In genomic region chr12:86715401-86715800, GRCm38 (mm10) we compare ENCODE assay signal across 8 mouse cellular contexts. TPM values are rescaled to one million over a fixed set of nuclear protein-coding genes. Genes with fewer than 3 reads are reported as not detected.
DNase-seq lines count a peak whose midpoint lies in the region; ATAC-seq lines count a peak whose summit lies in the region.

No protein-coding gene starts in this region.

- H3K27me3 ChIP-seq in kidney, embryonic 16.5 days (ENCODE audit: insufficient read depth, low read length) = no peaks in the 10 kb centered on the region
- no peaks in the 10 kb centered on the region for H3K27me3 ChIP-seq in neural tube, embryonic 11.5 days (ENCODE audit: control insufficient read depth, insufficient read depth, low read length)

- H3K4me3 ChIP-seq in kidney, embryonic 16.5 days (ENCODE audit: low read length) = no peak overlapping the region
- H3K4me3 ChIP-seq in neural tube, embryonic 11.5 days (ENCODE audit: low read depth, low read length) = no peak overlapping the region

- H3K4me2 ChIP-seq in kidney, embryonic 16.5 days (replicated peaks; ENCODE audit: low read depth, low read length) = no peak overlapping the region
- no peak overlapping the region for H3K4me2 ChIP-seq in neural tube, embryonic 11.5 days (ENCODE audit: low read depth)

- intact Hi-C loops in heart, postnatal 14 days (cut with DNase I) = no loop called here
- intact Hi-C loops in left cerebral cortex, postnatal 14 days (cut with DNase I) = no loop called here

- H3K9ac ChIP-seq in kidney, embryonic 16.5 days (replicated peaks; ENCODE audit: low read length) = no peak overlapping the region
- H3K9ac ChIP-seq in neural tube, embryonic 11.5 days (ENCODE audit: low read length) = no peak overlapping the region

- no peak overlapping the region for H3K27ac ChIP-seq in kidney, embryonic 16.5 days (ENCODE audit: low read length)
- no peak overlapping the region for H3K27ac ChIP-seq in neural tube, embryonic 11.5 days (ENCODE audit: low read depth, low read length)

- WGBS in kidney, embryonic 16.5 days = 55% methylated on average over 5 of the region's 5 CpGs
- whole genome bisulfite sequencing in neural tube, embryonic 11.5 days = 49% methylated on average over 5 of the region's 5 CpGs

- ATAC-seq in kidney, embryonic 16.5 days (ENCODE audit: low FRiP score, low TSS enrichment) = no peak
- ATAC-seq in neural tube, embryonic 11.5 days (ENCODE audit: insufficient read depth, low FRiP score, low TSS enrichment) = no peak

- H3K36me3 ChIP-seq in kidney, embryonic 16.5 days (ENCODE audit: insufficient read depth, low read length) = no peaks in the 10 kb centered on the region
- H3K36me3 ChIP-seq in neural tube, embryonic 11.5 days (ENCODE audit: control insufficient read depth, insufficient read depth, low read length) = no peaks in the 10 kb centered on the region

- H3K4me1 ChIP-seq in kidney, embryonic 16.5 days (ENCODE audit: insufficient read depth, low read length) = no peaks in the 10 kb centered on the region
- H3K4me1 ChIP-seq in neural tube, embryonic 11.5 days (ENCODE audit: control insufficient read depth, insufficient read depth, low read length) = no peaks in the 10 kb centered on the region

- peak; percentile 23 for DNase-seq in kidney, adult 11 months
- peak; percentile 43 for DNase-seq in WW6 (ENCODE audit: low read depth, low spot score)
- peak; percentile 87 to 89 for DNase-seq in cerebellum, postnatal 36 days
- DNase-seq in heart, postnatal 14 days = peak; percentile 79 to 87
- peak; percentile 74 to 82 for DNase-seq in left cerebral cortex, postnatal 14 days (ENCODE audit: low spot score in 2 of 2)
- peak; percentile 80 for DNase-seq in neural tube, embryonic 11.5 days (ENCODE audit: low spot score)
- peak; percentile 59 for DNase-seq in thymus, postnatal 25 days

- no peaks in the 10 kb centered on the region for H3K9me3 ChIP-seq in kidney, embryonic 16.5 days (ENCODE audit: low read length)
- no peaks in the 10 kb centered on the region for H3K9me3 ChIP-seq in neural tube, embryonic 11.5 days (ENCODE audit: control insufficient read depth, low read length)

RNA-seq across cellular contexts. Expression of gene Angel1, which starts 10.9 kb away (rescaled TPM):
- 11.7 and 11.9 TPM in 2 replicates for polyA plus RNA-seq in kidney, embryonic 16.5 days (2015; fragmentation: Nextera tagmentation; extraction: Ambion mirVana)
- 1 to 10 TPM; 3.8 to 4.3 TPM for total RNA-seq in heart, postnatal 14 days (2021)
- total RNA-seq in left cerebral cortex, postnatal 14 days (2021) = 1 to 10 TPM; 8.3 to 8.8 TPM
- 14.8 and 15.3 TPM in 2 replicates for polyA plus RNA-seq in neural tube, embryonic 11.5 days (2014; fragmentation: Nextera tagmentation; extraction: Ambion mirVana)

RNA-seq across cellular contexts. Expression of gene Lrrc74a, which starts 18.8 kb away (rescaled TPM):
- not detected in 2 replicates for polyA plus RNA-seq in kidney, embryonic 16.5 days (2015; fragmentation: Nextera tagmentation; extraction: Ambion mirVana)
- total RNA-seq in heart, postnatal 14 days (2021) = not detected
- total RNA-seq in left cerebral cortex, postnatal 14 days (2021) = not detected
- not detected in 2 replicates for polyA plus RNA-seq in neural tube, embryonic 11.5 days (2014; fragmentation: Nextera tagmentation; extraction: Ambion mirVana)

RNA-seq across cellular contexts. Expression of gene Vash1, which starts 36.9 kb away (rescaled TPM):
- 8.1 and 9.3 TPM in 2 replicates for polyA plus RNA-seq in kidney, embryonic 16.5 days (2015; fragmentation: Nextera tagmentation; extraction: Ambion mirVana)
- total RNA-seq in heart, postnatal 14 days (2021) = 10 to 100 TPM; 23.4 to 32.5 TPM
- 10 to 100 TPM; 67.5 to 70.2 TPM for total RNA-seq in left cerebral cortex, postnatal 14 days (2021)
- 26.6 and 27.8 TPM in 2 replicates for polyA plus RNA-seq in neural tube, embryonic 11.5 days (2014; fragmentation: Nextera tagmentation; extraction: Ambion mirVana)

Comparison
In these comparisons a context has a peak if more than half of its experiments do, and no peak if none do; other contexts are left out.
1. DNase-seq: peak in every context shown above with its lines; median percentile 88 in cerebellum, postnatal 36 days; 83 in heart, postnatal 14 days; 80 in neural tube, embryonic 11.5 days; 78 in left cerebral cortex, postnatal 14 days; 59 in thymus, postnatal 25 days; 43 in WW6; 23 in kidney, adult 11 months.